Mouse (Mus musculus): ENCODE results near the gene Cab39.

DNA sequence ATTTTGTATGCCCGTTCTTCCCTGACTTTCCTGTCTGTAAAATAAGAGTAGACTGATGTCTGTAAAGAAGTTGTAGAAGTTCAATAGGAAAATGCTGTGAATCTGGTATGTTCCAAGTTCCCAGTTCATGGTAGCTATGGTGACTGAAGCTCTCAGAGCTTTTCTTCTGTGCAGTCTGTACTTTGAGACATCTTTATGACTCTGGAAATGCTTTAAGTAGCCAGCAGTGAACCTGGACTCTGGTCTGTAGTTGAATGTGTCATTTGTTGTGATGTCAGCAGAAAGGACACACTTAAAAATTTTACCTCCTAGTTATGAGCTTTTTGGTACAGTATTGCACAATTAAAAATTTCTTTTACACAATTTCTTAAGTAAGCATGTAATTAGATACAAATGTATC lies 9.3 kb downstream of the Cab39 start:
- TF ChIP-seq POLR2A (IDR thresholded peaks at IDR 0.05; ENCODE audit: control insufficient read depth, extremely low read depth, insufficient read depth, low read length, poor library complexity): no peak
- no peak for TF ChIP-seq CTCF (IDR thresholded peaks at IDR 0.05; ENCODE audit: borderline replicate concordance, control insufficient read depth, extremely low read depth, insufficient read depth, low read length, poor library complexity)
